Mouse (Mus musculus) kidney, postnatal 25 days (tissue): ENCODE results near the gene Slc47a2.
"Not testable (repeated sequence)": the region's sequence is repeated elsewhere in the genome, so short reads cannot be mapped to it uniquely, and the experiment has no call there.

ENCODE experiments used
- DNase-seq, 2 experiments: peaks; one replicate each; pipeline ENCODE4 v3.0.0; 2021; ENCODE audit warnings: mixed read lengths in 2 of 2

Gene Slc47a2

GRCm38 (mm10) chr11:61341233-61341632 lies 1.4 kb downstream of the Slc47a2 start:
- no peak for DNase-seq

GRCm38 (mm10) chr11:61340374-61340773 lies 2.3 kb downstream of the Slc47a2 start:
- DNase-seq, result no peak

GRCm38 (mm10) chr11:61337586-61337985 lies 5.1 kb downstream of the Slc47a2 start:
- peak; percentile 44 to 46 for DNase-seq

- no peak for DNase-seq
Measured at GRCm38 (mm10) chr11:61320904-61321687, 21.6 kb downstream of the Slc47a2 start.

GRCm38 (mm10) chr11:61319923-61320567 lies 22.6 kb downstream of the Slc47a2 start:
- no peak for DNase-seq

- DNase-seq, result peak; percentile 31 to 59
Measured at GRCm38 (mm10) chr11:61319233-61319922, 23.3 kb downstream of the Slc47a2 start.

GRCm38 (mm10) chr11:61316864-61317263 lies 25.8 kb downstream of the Slc47a2 start:
- no peak for DNase-seq

GRCm38 (mm10) chr11:61310321-61310720 lies 32.3 kb downstream of the Slc47a2 start:
- no peak for DNase-seq

GRCm38 (mm10) chr11:61309831-61310230 lies 32.8 kb downstream of the Slc47a2 start:
- DNase-seq, result no peak

GRCm38 (mm10) chr11:61307795-61308194 lies 34.9 kb downstream of the Slc47a2 start:
- DNase-seq, result no peak

- peak; percentile 53 to 83 for DNase-seq
Measured at GRCm38 (mm10) chr11:61305377-61305776, 37.3 kb downstream of the Slc47a2 start.

- DNase-seq, result not testable (repeated sequence)
Measured at GRCm38 (mm10) chr11:61304535-61304934, 38.1 kb downstream of the Slc47a2 start.

GRCm38 (mm10) chr11:61300716-61301392 lies 41.8 kb downstream of the Slc47a2 start:
- DNase-seq, result peak; percentile 11 to 49

GRCm38 (mm10) chr11:61300205-61300604 lies 42.5 kb downstream of the Slc47a2 start:
- DNase-seq, result no peak

- peak; percentile 48 to 55 for DNase-seq
Measured at GRCm38 (mm10) chr11:61297901-61298300, 44.8 kb downstream of the Slc47a2 start.

- no peak for DNase-seq
Measured at GRCm38 (mm10) chr11:61297326-61297725, 45.3 kb downstream of the Slc47a2 start.

- no peak for DNase-seq
Measured at GRCm38 (mm10) chr11:61296556-61296955, 46.1 kb downstream of the Slc47a2 start.

- DNase-seq, result no peak
Measured at GRCm38 (mm10) chr11:61295556-61295955, 47.1 kb downstream of the Slc47a2 start.

GRCm38 (mm10) chr11:61294431-61294830 lies 48.2 kb downstream of the Slc47a2 start:
- DNase-seq, result no peak

GRCm38 (mm10) chr11:61293251-61293650 lies 49.4 kb downstream of the Slc47a2 start:
- DNase-seq, result no peak

- DNase-seq, result peak; percentile 21 to 62
Measured at GRCm38 (mm10) chr11:61284323-61284722, 58.3 kb downstream of the Slc47a2 start.

GRCm38 (mm10) chr11:61283414-61284049 lies 59.1 kb downstream of the Slc47a2 start:
- DNase-seq, result no peak
